Mouse (Mus musculus): ENCODE results near the gene Mthfd1l.

DNA sequence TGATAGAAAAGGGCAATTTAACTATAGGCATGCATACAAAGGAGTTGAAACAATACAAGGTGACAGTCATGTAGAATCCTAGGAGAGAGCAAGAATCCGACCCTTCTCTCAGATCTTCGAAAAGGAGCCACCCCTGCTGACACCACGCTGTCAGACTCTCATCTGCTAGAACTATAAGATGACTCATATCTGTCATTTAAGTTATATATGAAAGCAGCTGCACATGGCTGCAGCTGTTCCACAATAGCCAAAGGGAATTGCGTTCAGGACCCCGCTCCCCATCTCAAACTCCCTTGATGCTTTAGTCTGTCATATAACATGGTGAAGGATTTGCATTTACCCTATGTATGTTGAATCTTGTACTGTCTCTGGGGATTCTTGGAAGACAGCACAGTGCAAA lies 201.3 kb downstream of the Mthfd1l start:
- no peak for TF ChIP-seq POLR2A (IDR thresholded peaks at IDR 0.05; ENCODE audit: borderline replicate concordance, low read depth, low read length)
- no peak for TF ChIP-seq CTCF (IDR thresholded peaks at IDR 0.05; ENCODE audit: low read depth, low read length)

All from bone marrow macrophage, adult 2 months (primary cell).